Mouse (Mus musculus): ENCODE data around the gene Rtkn2.

DNA sequence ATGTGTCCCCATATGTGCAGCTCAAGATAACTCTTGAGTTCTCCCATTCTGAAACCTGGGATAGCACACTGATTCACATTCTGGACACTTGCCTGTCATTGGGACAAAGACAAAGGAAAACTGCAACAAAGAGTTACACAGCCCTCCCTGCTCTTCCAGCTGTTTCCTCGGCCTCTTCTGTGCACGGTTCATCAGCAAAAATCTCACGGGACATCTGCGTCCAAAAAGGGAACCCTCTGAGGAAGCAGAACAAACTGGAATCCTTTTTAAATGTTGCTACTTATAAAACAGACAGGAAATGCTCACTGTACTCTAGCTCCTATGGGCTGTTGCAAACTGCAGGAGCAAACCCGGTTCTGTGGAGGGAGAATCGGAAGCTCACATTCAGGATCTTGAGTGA is 13.3 kb upstream of the Rtkn2 start:
- TF ChIP-seq CTCF (IDR thresholded peaks at IDR 0.05; ENCODE audit: control insufficient read depth, insufficient read depth, insufficient read length): no peak
- no peak for TF ChIP-seq USF1 (IDR thresholded peaks at IDR 0.05; ENCODE audit: low read depth)
- no peak for TF ChIP-seq MAX (IDR thresholded peaks at IDR 0.05)
- TF ChIP-seq CEBPB (IDR thresholded peaks at IDR 0.05; ENCODE audit: low read depth): no peak
- no peak for TF ChIP-seq MYOD1 (IDR thresholded peaks at IDR 0.05; ENCODE audit: control insufficient read depth, insufficient read length, low read depth)

Data from C2C12 (cell line).